Comparison of ENCODE assay signal across 9 mouse cellular contexts in the genomic region with DNA sequence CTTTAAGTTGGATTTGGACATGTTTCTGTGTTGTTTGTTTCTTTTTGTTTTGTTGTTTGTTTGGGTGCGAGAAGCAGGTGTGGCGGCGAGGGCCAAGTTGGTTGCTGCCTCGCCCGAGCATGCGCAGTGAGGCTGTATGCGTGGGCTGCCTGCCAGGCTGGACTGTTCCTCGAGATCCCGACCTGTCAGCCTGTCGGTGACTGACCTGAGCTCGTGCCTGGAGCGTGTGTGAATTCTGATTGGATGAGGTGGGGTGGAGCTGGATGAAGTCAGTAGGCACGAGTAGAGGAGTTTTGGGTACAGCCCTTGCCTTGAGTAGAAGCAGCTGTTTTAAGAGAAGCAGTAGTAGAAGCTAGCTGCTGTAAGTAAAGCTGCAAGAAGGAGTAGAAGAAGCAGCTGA. TPM values are rescaled to one million over a fixed set of nuclear protein-coding genes. Genes with fewer than 3 reads are reported as not detected.
DNase-seq lines count a peak whose midpoint lies in the region.
"Had no signal": no experiment of that assay in that cellular context is flagged by ENCODE, and none has a peak within 500 bp of the region (broad histone marks: within the 10 kb centered on the region; RNA-seq: fewer than 3 reads in every experiment).

No protein-coding gene starts in this region.

- peak; percentile 5 to 6 for DNase-seq in heart, postnatal 14 days
- no peak for DNase-seq in heart, adult 8-10 months (ENCODE audit: low spot score)
- peak; percentile 60 for DNase-seq in kidney, adult 9 months
- DNase-seq in kidney, postnatal 10 days: no peak
- peak; percentile 37 for DNase-seq in R1 (ENCODE audit: low read depth, low spot score)
- DNase-seq in cerebellum, adult 11-12 months: no peak
- DNase-seq: cerebellum, adult 18-20 months; cerebellum, adult 9-11 months; gastrocnemius, postnatal 10 days had no signal

- intact Hi-C loops in heart, postnatal 14 days (cut with DNase I): loop anchor here (1.0 kb wide), 1 partner anchor 176 kb away; no protein-coding TSS in a partner anchor

RNA-seq across cellular contexts. Expression of a gene that starts 23.2 kb away (rescaled TPM):
- total RNA-seq in heart, postnatal 14 days (2021): 10 to 100 TPM; 24.9 to 26.3 TPM
- 10 to 100 TPM in 3 of 4 experiments, 1 to 10 TPM in 1; 10.0 to 16.5 (median 13.8) TPM for total RNA-seq in heart, adult 8-10 months (2022)

RNA-seq across cellular contexts. Expression of a gene that starts 31.9 kb away (rescaled TPM):
- 10 to 100 TPM; 92.5 to 95.8 TPM for total RNA-seq in heart, postnatal 14 days (2021)
- 100 to 1,000 TPM; 118 to 143 (median 133) TPM for total RNA-seq in heart, adult 8-10 months (2022)

Comparison
In these comparisons a context has a peak if more than half of its experiments do, and no peak if none do; other contexts are left out.
1. DNase-seq: peak in heart, postnatal 14 days (2 of 2), kidney, adult 9 months (single experiment) and R1 (single experiment); none in heart, adult 8-10 months (single experiment), kidney, postnatal 10 days (single experiment) and cerebellum, adult 11-12 months (single experiment).